Comparison of ENCODE assay signal across 28 mouse cellular contexts in genomic region chr3:145947539-145948204, GRCm38 (mm10). TPM values are rescaled to one million over a fixed set of nuclear protein-coding genes. Genes with fewer than 3 reads are reported as not detected.
DNase-seq lines count a peak whose midpoint lies in the region; ATAC-seq and TF ChIP-seq lines count a peak whose summit lies in the region.
"Had no signal": no experiment of that assay in that cellular context is flagged by ENCODE, and none has a peak within 500 bp of the region (broad histone marks: within the 10 kb centered on the region; RNA-seq: fewer than 3 reads in every experiment).

No protein-coding gene starts in this region.

- no peaks in the 10 kb centered on the region for H3K9me3 ChIP-seq in forebrain, embryonic 11.5 days (ENCODE audit: control insufficient read depth, low read length)
- H3K9me3 ChIP-seq in forebrain, postnatal 0 days (ENCODE audit: low read length): no peaks in the 10 kb centered on the region
- no peaks in the 10 kb centered on the region for H3K9me3 ChIP-seq in heart, embryonic 14.5 days (ENCODE audit: control insufficient read depth, low read length)
- no peaks in the 10 kb centered on the region for H3K9me3 ChIP-seq in MEL (replicated peaks; ENCODE audit: insufficient read depth, low read length)
- H3K9me3 ChIP-seq in forebrain, embryonic 14.5 days (replicated peaks; ENCODE audit: control insufficient read depth, low read length): no peaks in the 10 kb centered on the region
- H3K9me3 ChIP-seq: embryonic facial prominence, embryonic 15.5 days; G1E; hindbrain, embryonic 10.5 days; intestine, embryonic 15.5 days; limb, embryonic 13.5 days; midbrain, embryonic 12.5 days; neural tube, embryonic 13.5 days had no signal

- H3K79me2 ChIP-seq in MEL (ENCODE audit: control insufficient read depth, insufficient read depth, low read length, poor library complexity): peaks cover 4% of the 10 kb centered on the region

- no peak overlapping the region for H3K27ac ChIP-seq in forebrain, embryonic 11.5 days (ENCODE audit: low read depth, low read length)
- no peak overlapping the region for H3K27ac ChIP-seq in forebrain, postnatal 0 days (ENCODE audit: low read depth, low read length)
- peak overlapping the region in 1 of 2 experiments; percentile 82; a peak in 2 of 4 replicates for H3K27ac ChIP-seq in heart, embryonic 14.5 days (replicated peaks in 1 of 2; ENCODE audit: control insufficient read depth in 1 of 2, insufficient read depth in 1 of 2, low read depth in 2 of 2, low read length in 2 of 2)
- H3K27ac ChIP-seq in MEL (ENCODE audit: control insufficient read depth, low read depth, low read length): peak overlapping the region; percentile 30; the same call in 1 of the 2 replicates
- H3K27ac ChIP-seq in forebrain, embryonic 14.5 days (ENCODE audit: low read depth, low read length): no peak overlapping the region
- H3K27ac ChIP-seq: embryonic facial prominence, embryonic 15.5 days; hindbrain, embryonic 10.5 days; intestine, embryonic 15.5 days; limb, embryonic 13.5 days; midbrain, embryonic 12.5 days; neural tube, embryonic 13.5 days; stomach, postnatal 0 days had no signal

- DNase-seq in forebrain, embryonic 11.5 days (ENCODE audit: low spot score): no peak
- DNase-seq in forebrain, postnatal 0 days: no peak
- no peak for DNase-seq in heart, adult 11 months
- peak; percentile 58 for DNase-seq in MEL (ENCODE audit: low read depth, low spot score)
- peak; percentile 74 for DNase-seq in forebrain, embryonic 14.5 days (ENCODE audit: low spot score)
- no peak for DNase-seq in kidney, postnatal 36 days
- DNase-seq in lung, adult 18-20 months: no peak
- DNase-seq: adrenal gland, postnatal 25 days; cerebellum, adult 18-20 months; cerebellum, postnatal 10 days; kidney, adult 2 months; kidney, postnatal 4 days; lung, postnatal 36 days; right cerebral cortex, postnatal 25 days; spleen, adult 18-20 months; thymus, adult 2 months; thymus, postnatal 36 days had no signal

- TF ChIP-seq CTCF in forebrain, postnatal 0 days (IDR thresholded peaks at IDR 0.05; ENCODE audit: low read depth): no peak
- no peak for TF ChIP-seq CTCF in MEL (IDR thresholded peaks at IDR 0.05 in 2 of 3, conservative IDR thresholded peaks at IDR 0.05 in 1 of 3; ENCODE audit: control insufficient read depth in 1 of 3, insufficient read depth in 1 of 3, low read depth in 2 of 3, low read length in 3 of 3, poor library complexity in 1 of 3, severe bottlenecking in 1 of 3)

- WGBS in forebrain, embryonic 11.5 days: 31% methylated on average over 6 of the region's 6 CpGs
- WGBS in forebrain, postnatal 0 days: 19% methylated on average over 6 of the region's 6 CpGs
- 46% methylated on average over 6 of the region's 6 CpGs for WGBS in heart, embryonic 14.5 days
- WGBS in forebrain, embryonic 14.5 days: 19% methylated on average over 6 of the region's 6 CpGs

- TF ChIP-seq RAD21 in MEL (IDR thresholded peaks at IDR 0.05; ENCODE audit: low read depth, low read length): no peak

- H3K4me2 ChIP-seq in forebrain, embryonic 11.5 days (ENCODE audit: low read depth, low read length, severe bottlenecking): no peak overlapping the region
- H3K4me2 ChIP-seq in forebrain, postnatal 0 days (ENCODE audit: low read depth): no peak overlapping the region
- no peak overlapping the region for H3K4me2 ChIP-seq in heart, embryonic 14.5 days (ENCODE audit: low read length)
- H3K4me2 ChIP-seq in forebrain, embryonic 14.5 days (ENCODE audit: low read length): no peak overlapping the region
- H3K4me2 ChIP-seq: embryonic facial prominence, embryonic 15.5 days; intestine, embryonic 15.5 days; limb, embryonic 13.5 days; liver, embryonic 11.5 days; midbrain, embryonic 12.5 days; neural tube, embryonic 13.5 days had no signal

- no peaks in the 10 kb centered on the region; the same call in 1 of the 2 replicates for H3K36me3 ChIP-seq in forebrain, embryonic 11.5 days (ENCODE audit: control insufficient read depth, insufficient read depth, low read length)
- peaks cover 24% of the 10 kb centered on the region for H3K36me3 ChIP-seq in forebrain, postnatal 0 days (ENCODE audit: insufficient read depth)
- H3K36me3 ChIP-seq in heart, embryonic 14.5 days (ENCODE audit: control insufficient read depth, insufficient read depth, low read length): peaks cover 30% of the 10 kb centered on the region
- peaks cover 2 to 40% of the 10 kb centered on the region in 2 experiments; a peak in 3 of 4 replicates for H3K36me3 ChIP-seq in MEL (ENCODE audit: control insufficient read depth in 1 of 2, insufficient read depth in 2 of 2, low read length in 2 of 2)
- H3K36me3 ChIP-seq in forebrain, embryonic 14.5 days (ENCODE audit: control insufficient read depth, insufficient read depth, low read length): peaks cover 24% of the 10 kb centered on the region

- peak in 1 of 2 experiments; percentile 55; a peak in 1 of 4 replicates for TF ChIP-seq EP300 in MEL (IDR thresholded peaks at IDR 0.05; ENCODE audit: low read depth in 1 of 2, low read length in 2 of 2)

- H3K27me3 ChIP-seq in forebrain, embryonic 11.5 days (ENCODE audit: control insufficient read depth, insufficient read depth, low read length): no peaks in the 10 kb centered on the region; the same call in 1 of the 2 replicates
- no peaks in the 10 kb centered on the region; the same call in 1 of the 2 replicates for H3K27me3 ChIP-seq in forebrain, postnatal 0 days (ENCODE audit: insufficient read depth, low read length)
- H3K27me3 ChIP-seq in heart, embryonic 14.5 days (ENCODE audit: control insufficient read depth, insufficient read depth, low read length): no peaks in the 10 kb centered on the region
- no peaks in the 10 kb centered on the region for H3K27me3 ChIP-seq in MEL (ENCODE audit: control insufficient read depth in 1 of 2, insufficient read depth in 2 of 2, low read length in 2 of 2)
- no peaks in the 10 kb centered on the region for H3K27me3 ChIP-seq in forebrain, embryonic 14.5 days (replicated peaks; ENCODE audit: control insufficient read depth, insufficient read depth, low read length)
- H3K27me3 ChIP-seq: embryonic facial prominence, embryonic 15.5 days; intestine, embryonic 15.5 days; limb, embryonic 13.5 days had no signal

- no peaks in the 10 kb centered on the region; the same call in 1 of the 2 replicates for H3K4me1 ChIP-seq in forebrain, embryonic 11.5 days (replicated peaks; ENCODE audit: control insufficient read depth, insufficient read depth, low read length)
- no peaks in the 10 kb centered on the region for H3K4me1 ChIP-seq in forebrain, postnatal 0 days (ENCODE audit: insufficient read depth)
- peaks cover 25 to 32% of the 10 kb centered on the region in 2 experiments for H3K4me1 ChIP-seq in heart, embryonic 14.5 days (ENCODE audit: control insufficient read depth in 2 of 2, insufficient read depth in 2 of 2, low read length in 2 of 2)
- H3K4me1 ChIP-seq in MEL (ENCODE audit: control insufficient read depth in 1 of 2, insufficient read depth in 2 of 2, low read length in 2 of 2): peaks cover 6 to 42% of the 10 kb centered on the region in 2 experiments
- no peaks in the 10 kb centered on the region for H3K4me1 ChIP-seq in forebrain, embryonic 14.5 days (ENCODE audit: control insufficient read depth, insufficient read depth, low read length)

- no peak for TF ChIP-seq POLR2A in MEL (IDR thresholded peaks at IDR 0.05; ENCODE audit: control insufficient read depth in 1 of 2, insufficient read depth in 1 of 2, low read depth in 1 of 2, low read length in 2 of 2, poor library complexity in 1 of 2)

- peak; percentile 74 for ATAC-seq in forebrain, embryonic 11.5 days (replicated peaks; ENCODE audit: low FRiP score)
- ATAC-seq in forebrain, postnatal 0 days: no peak
- no peak for ATAC-seq in heart, embryonic 14.5 days (ENCODE audit: insufficient number of reproducible peaks, insufficient read depth, low FRiP score, low read depth)
- peak; percentile 74 for ATAC-seq in forebrain, embryonic 14.5 days
- ATAC-seq: hindbrain, embryonic 16.5 days; intestine, embryonic 15.5 days had no signal

- H3K4me3 ChIP-seq in forebrain, embryonic 11.5 days (ENCODE audit: low read depth, low read length): no peak overlapping the region
- H3K4me3 ChIP-seq in forebrain, postnatal 0 days (ENCODE audit: low read depth, low read length): no peak overlapping the region
- H3K4me3 ChIP-seq in heart, embryonic 14.5 days (ENCODE audit: control insufficient read depth in 1 of 2, insufficient read depth in 1 of 2, low read depth in 1 of 2, low read length in 2 of 2): no peak overlapping the region
- no peak overlapping the region for H3K4me3 ChIP-seq in MEL (ENCODE audit: control insufficient read depth in 1 of 2, insufficient read depth in 1 of 2, low read depth in 2 of 2, low read length in 2 of 2)
- no peak overlapping the region for H3K4me3 ChIP-seq in forebrain, embryonic 14.5 days (ENCODE audit: low read depth, low read length)
- H3K4me3 ChIP-seq: embryonic facial prominence, embryonic 15.5 days; hindbrain, embryonic 10.5 days; intestine, embryonic 15.5 days; limb, embryonic 13.5 days; midbrain, embryonic 12.5 days; neural tube, embryonic 13.5 days had no signal

- no peak overlapping the region for H3K9ac ChIP-seq in forebrain, embryonic 11.5 days (ENCODE audit: low read length)
- H3K9ac ChIP-seq in forebrain, postnatal 0 days: no peak overlapping the region
- 0 out of 2 replicates have a peak overlapping the region, but pooled peaks have one; percentile 11 for H3K9ac ChIP-seq in heart, embryonic 14.5 days (ENCODE audit: low read length)
- H3K9ac ChIP-seq in MEL (ENCODE audit: control insufficient read depth, low read depth, low read length, poor library complexity, severe bottlenecking): no peak overlapping the region
- H3K9ac ChIP-seq in forebrain, embryonic 14.5 days (ENCODE audit: low read length): no peak overlapping the region
- H3K9ac ChIP-seq: embryonic facial prominence, embryonic 15.5 days; intestine, embryonic 15.5 days; limb, embryonic 13.5 days; midbrain, embryonic 12.5 days; neural tube, embryonic 13.5 days had no signal

RNA-seq across cellular contexts. Expression of gene 2410004B18Rik, which starts 9.9 kb away (rescaled TPM):
- 57.6 and 59.5 TPM in 2 replicates for polyA plus RNA-seq in forebrain, embryonic 11.5 days (2014; fragmentation: Nextera tagmentation; extraction: Ambion mirVana)
- 57.5 and 71.2 TPM in 2 replicates for total RNA-seq in forebrain, postnatal 0 days (2014; rRNA removed)
- 96.4 and 97.3 TPM in 2 replicates for polyA plus RNA-seq in forebrain, postnatal 0 days (2015; fragmentation: Nextera tagmentation; extraction: Ambion mirVana)
- 36.9 and 43.1 TPM in 2 replicates for polyA plus RNA-seq in heart, embryonic 14.5 days (2014; fragmentation: Nextera tagmentation; extraction: Ambion mirVana)
- 32.1 and 32.3 TPM in 2 replicates for total RNA-seq in MEL (2012; rRNA removed)
- polyA plus RNA-seq in MEL (2012; ENCODE audit: insufficient read depth in 1 of 2, insufficient read length in 2 of 2, low read depth in 1 of 2, low replicate concordance in 2 of 2, missing spikeins in 1 of 2): 10 to 100 TPM in 1 of 2 experiments, not detected in 1; 42.3 TPM
- polyA plus RNA-seq in forebrain, embryonic 14.5 days (2014; fragmentation: Nextera tagmentation; extraction: Ambion mirVana): 76.4 and 83.3 TPM in 2 replicates

RNA-seq across cellular contexts. Expression of gene Bcl10, which starts 25.1 kb away (rescaled TPM):
- 52.0 and 55.4 TPM in 2 replicates for polyA plus RNA-seq in forebrain, embryonic 11.5 days (2014; fragmentation: Nextera tagmentation; extraction: Ambion mirVana)
- 30.5 and 33.2 TPM in 2 replicates for total RNA-seq in forebrain, postnatal 0 days (2014; rRNA removed)
- polyA plus RNA-seq in forebrain, postnatal 0 days (2015; fragmentation: Nextera tagmentation; extraction: Ambion mirVana): 34.4 and 38.1 TPM in 2 replicates
- polyA plus RNA-seq in heart, embryonic 14.5 days (2014; fragmentation: Nextera tagmentation; extraction: Ambion mirVana): 40.2 and 44.0 TPM in 2 replicates
- 25.0 and 28.0 TPM in 2 replicates for total RNA-seq in MEL (2012; rRNA removed)
- polyA plus RNA-seq in MEL (2012; ENCODE audit: insufficient read depth in 1 of 2, insufficient read length in 2 of 2, low read depth in 1 of 2, low replicate concordance in 2 of 2, missing spikeins in 1 of 2): 10 to 100 TPM in 1 of 2 experiments, not detected in 1; 30.4 TPM
- 41.7 and 50.4 TPM in 2 replicates for polyA plus RNA-seq in forebrain, embryonic 14.5 days (2014; fragmentation: Nextera tagmentation; extraction: Ambion mirVana)

RNA-seq across cellular contexts. Expression of gene Syde2, which starts 40.0 kb away (rescaled TPM):
- polyA plus RNA-seq in forebrain, embryonic 11.5 days (2014; fragmentation: Nextera tagmentation; extraction: Ambion mirVana): 1.6 and 2.0 TPM in 2 replicates
- 5.1 and 5.7 TPM in 2 replicates for total RNA-seq in forebrain, postnatal 0 days (2014; rRNA removed)
- polyA plus RNA-seq in forebrain, postnatal 0 days (2015; fragmentation: Nextera tagmentation; extraction: Ambion mirVana): 0.34 and 0.45 TPM in 2 replicates
- 12.7 and 12.8 TPM in 2 replicates for polyA plus RNA-seq in heart, embryonic 14.5 days (2014; fragmentation: Nextera tagmentation; extraction: Ambion mirVana)
- 24.1 and 25.4 TPM in 2 replicates for total RNA-seq in MEL (2012; rRNA removed)
- 10 to 100 TPM in 1 of 2 experiments, not detected in 1; 12.4 TPM for polyA plus RNA-seq in MEL (2012; ENCODE audit: insufficient read depth in 1 of 2, insufficient read length in 2 of 2, low read depth in 1 of 2, low replicate concordance in 2 of 2, missing spikeins in 1 of 2)
- polyA plus RNA-seq in forebrain, embryonic 14.5 days (2014; fragmentation: Nextera tagmentation; extraction: Ambion mirVana): 0.52 and 0.67 TPM in 2 replicates

Comparison
In these comparisons a context has a peak if more than half of its experiments do, and no peak if none do; other contexts are left out.
1. ATAC-seq: peak in forebrain, embryonic 11.5 days (single experiment) and forebrain, embryonic 14.5 days (single experiment); none in forebrain, postnatal 0 days (single experiment) and heart, embryonic 14.5 days (single experiment).
2. DNase-seq: peak in MEL (single experiment) and forebrain, embryonic 14.5 days (single experiment); none in forebrain, embryonic 11.5 days (single experiment), forebrain, postnatal 0 days (single experiment), heart, adult 11 months (single experiment), kidney, postnatal 36 days (0 of 2) and lung, adult 18-20 months (0 of 2).